Mouse (Mus musculus): ENCODE data around the gene Notch2. TPM values are rescaled to one million over a fixed set of nuclear protein-coding genes. Genes with fewer than 3 reads are reported as not detected.

Gene Notch2
- polyA plus RNA-seq, 1 experiment: 6.6 TPM

DNA sequence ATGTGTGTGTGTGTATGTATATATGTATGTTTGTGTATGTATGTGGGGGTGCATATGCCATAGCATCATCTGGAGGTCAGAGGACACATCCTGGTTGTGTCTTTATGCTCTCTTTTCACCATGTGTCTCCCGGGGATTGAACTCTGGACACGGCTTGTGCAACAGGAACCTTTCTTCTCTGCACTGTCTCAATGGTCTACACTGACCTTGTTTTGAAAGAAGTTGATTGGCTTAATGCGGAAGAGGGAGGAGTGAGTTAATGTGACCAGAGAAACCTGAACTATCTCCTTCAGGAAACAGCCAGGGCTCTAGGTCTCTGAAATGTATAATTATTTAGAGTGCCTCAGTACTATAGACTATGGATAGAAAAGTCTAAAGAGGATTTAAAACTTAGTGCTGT, 69.6 kb downstream of the Notch2 start:
- 75% methylated on average over 3 of the region's 3 CpGs for WGBS
- Histone ChIP-seq H3K4me1 (ENCODE audit: control insufficient read depth, insufficient read depth, insufficient read length, low read length) (peaks cover 10% of the 10 kb centered on the region), H3K4me3 (ENCODE audit: low read depth, low read length) (no peak overlapping the region), H3K36me3 (ENCODE audit: control insufficient read depth, insufficient read depth, low read length) (peaks cover 7% of the 10 kb centered on the region; the same call in 1 of the 2 replicates), H3K27me3 (ENCODE audit: control insufficient read depth, insufficient read depth, low read length) (no peaks in the 10 kb centered on the region), H3K27ac (ENCODE audit: insufficient read depth, low read depth, low read length) (no peak overlapping the region)
- TF ChIP-seq POLR2A (IDR thresholded peaks at IDR 0.05; ENCODE audit: low read depth, low read length) (no peak), CTCF (IDR thresholded peaks at IDR 0.05; ENCODE audit: extremely low read depth, insufficient read length, insufficient replicate concordance, low read depth, low read length) (no peak)

DNA sequence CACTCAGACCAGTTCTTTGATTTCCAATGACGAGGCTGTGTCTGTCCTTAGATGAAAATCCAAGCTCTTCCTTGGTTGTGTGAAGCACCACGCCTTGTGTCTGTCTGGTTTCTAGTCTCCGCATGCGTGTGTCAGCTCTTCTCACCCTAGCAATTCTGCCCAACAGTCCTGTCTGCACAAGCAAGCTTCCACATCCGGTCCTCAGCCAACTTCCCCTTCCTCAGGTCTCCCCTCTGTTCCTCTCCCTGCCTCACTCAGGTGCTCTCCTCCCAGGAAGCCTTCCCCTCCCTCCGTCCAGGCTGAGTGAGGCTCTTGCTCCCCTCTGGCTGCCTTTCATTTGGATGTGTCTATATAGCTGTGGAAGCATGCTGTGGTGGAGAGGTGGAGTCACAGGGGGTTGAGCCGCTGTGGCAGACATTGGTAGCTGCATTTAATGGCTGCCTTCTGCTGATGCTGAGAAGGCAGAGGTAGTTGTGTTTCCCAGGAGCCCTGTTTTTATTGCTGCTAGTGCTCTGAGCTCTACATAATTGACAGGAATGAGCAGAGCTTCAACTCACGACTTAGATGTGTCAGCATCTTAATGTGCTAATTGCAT, 70.8 kb downstream of the Notch2 start:
- no peaks in the 10 kb centered on the region for H3K27me3 ChIP-seq (ENCODE audit: control insufficient read depth, insufficient read depth, low read length)
- 79% methylated on average over 8 of the region's 8 CpGs for WGBS
- no peak for TF ChIP-seq CTCF (IDR thresholded peaks at IDR 0.05; ENCODE audit: extremely low read depth, insufficient read length, insufficient replicate concordance, low read depth, low read length)
- no peak for TF ChIP-seq POLR2A (IDR thresholded peaks at IDR 0.05; ENCODE audit: low read depth, low read length)

DNA sequence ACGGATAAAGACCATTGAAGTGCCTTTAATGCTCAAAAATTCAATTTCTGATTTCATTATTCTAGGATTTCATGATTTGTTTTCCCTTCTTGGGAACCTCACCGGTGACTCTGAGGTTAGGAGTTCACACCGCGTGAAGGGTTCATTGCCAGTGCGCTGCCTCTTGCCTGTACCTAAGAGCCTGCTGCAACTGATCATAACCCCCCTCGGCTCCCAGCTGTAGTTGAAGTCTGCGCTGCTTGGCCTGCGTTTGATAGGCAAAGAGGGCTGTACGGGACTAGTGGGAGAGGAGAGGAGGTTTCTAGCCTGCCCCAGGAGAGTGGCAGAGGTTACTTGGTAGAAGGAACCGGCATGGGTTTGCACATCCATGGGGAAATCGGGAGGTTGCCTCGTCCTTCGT, 71.5 kb downstream of the Notch2 start:
- Histone ChIP-seq H3K4me1 (ENCODE audit: control insufficient read depth, insufficient read depth, insufficient read length, low read length) (peaks cover 10% of the 10 kb centered on the region), H3K27ac (ENCODE audit: insufficient read depth, low read depth, low read length) (no peak overlapping the region), H3K36me3 (ENCODE audit: control insufficient read depth, insufficient read depth, low read length) (peaks cover 6% of the 10 kb centered on the region), H3K27me3 (ENCODE audit: control insufficient read depth, insufficient read depth, low read length) (no peaks in the 10 kb centered on the region), H3K4me3 (ENCODE audit: low read depth, low read length) (no peak overlapping the region)
- no peak for TF ChIP-seq CTCF (IDR thresholded peaks at IDR 0.05; ENCODE audit: extremely low read depth, insufficient read length, insufficient replicate concordance, low read depth, low read length)
- WGBS: 89% methylated on average over 13 of the region's 13 CpGs

More for the DNA sequence above, 70.8 kb downstream of the Notch2 start:
- peaks cover 10% of the 10 kb centered on the region for H3K4me1 ChIP-seq (ENCODE audit: control insufficient read depth, insufficient read depth, insufficient read length, low read length)
- peaks cover 6% of the 10 kb centered on the region for H3K36me3 ChIP-seq (ENCODE audit: control insufficient read depth, insufficient read depth, low read length)
- H3K27ac ChIP-seq (ENCODE audit: insufficient read depth, low read depth, low read length): no peak overlapping the region
- no peak overlapping the region for H3K4me3 ChIP-seq (ENCODE audit: low read depth, low read length)

DNA sequence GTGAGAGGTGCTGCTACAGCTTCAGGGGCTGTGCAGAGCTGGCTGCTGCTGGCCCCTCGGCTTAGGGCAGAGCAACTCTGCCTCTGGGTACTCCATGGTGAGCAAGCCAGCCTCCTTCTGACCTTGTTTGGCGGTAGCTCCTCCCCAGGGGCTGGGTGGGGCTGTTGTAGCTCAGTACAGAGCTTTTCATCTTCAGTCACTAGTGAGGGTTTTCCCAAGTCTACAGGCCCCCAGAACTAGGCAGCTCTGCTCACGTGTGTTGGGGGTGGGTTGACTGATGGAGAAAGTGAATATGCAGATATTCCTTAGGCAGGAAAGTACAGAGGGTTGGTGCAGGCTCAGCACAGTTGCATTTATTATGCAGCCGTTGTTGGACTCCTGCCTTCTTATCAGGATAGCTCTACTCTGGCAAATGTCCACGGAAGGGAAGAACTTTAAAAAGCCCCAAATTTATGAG, 72.5 kb downstream of the Notch2 start:
- no peak overlapping the region for H3K27ac ChIP-seq (ENCODE audit: insufficient read depth, low read depth, low read length)
- H3K27me3 ChIP-seq (ENCODE audit: control insufficient read depth, insufficient read depth, low read length): no peaks in the 10 kb centered on the region
- H3K36me3 ChIP-seq (ENCODE audit: control insufficient read depth, insufficient read depth, low read length): peaks cover 6% of the 10 kb centered on the region
- no peak for TF ChIP-seq CTCF (IDR thresholded peaks at IDR 0.05; ENCODE audit: extremely low read depth, insufficient read length, insufficient replicate concordance, low read depth, low read length)
- TF ChIP-seq POLR2A (IDR thresholded peaks at IDR 0.05; ENCODE audit: low read depth, low read length): no peak; the same call in 1 of the 2 replicates
- 14% methylated on average over 5 of the region's 5 CpGs for WGBS
- peaks cover 10% of the 10 kb centered on the region for H3K4me1 ChIP-seq (ENCODE audit: control insufficient read depth, insufficient read depth, insufficient read length, low read length)
- H3K4me3 ChIP-seq (ENCODE audit: low read depth, low read length): no peak overlapping the region

DNA sequence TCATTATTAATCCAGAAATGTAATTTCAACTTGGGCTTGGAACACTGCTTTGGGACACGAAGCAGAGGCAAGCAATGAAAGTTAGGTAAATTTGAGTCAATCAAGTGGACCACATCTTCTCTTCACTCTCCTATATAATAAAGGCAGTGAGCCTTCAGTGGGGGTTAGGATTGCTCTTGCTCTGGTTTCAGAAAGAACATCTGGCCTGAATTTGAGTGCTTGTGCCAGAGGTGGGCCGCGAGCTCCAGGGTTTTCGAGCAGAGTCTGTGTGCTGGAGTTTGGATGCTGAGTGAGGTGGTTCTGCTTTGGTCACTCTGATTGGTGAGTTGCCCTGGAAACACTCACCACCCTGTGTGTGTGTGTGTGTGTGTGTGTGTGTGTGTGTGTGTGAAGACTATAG, 73.1 kb downstream of the Notch2 start:
- TF ChIP-seq POLR2A (IDR thresholded peaks at IDR 0.05; ENCODE audit: low read depth, low read length) (no peak), CTCF (IDR thresholded peaks at IDR 0.05; ENCODE audit: extremely low read depth, insufficient read length, insufficient replicate concordance, low read depth, low read length) (no peak)
- peaks cover 10% of the 10 kb centered on the region for H3K4me1 ChIP-seq (ENCODE audit: control insufficient read depth, insufficient read depth, insufficient read length, low read length)
- WGBS: 72% methylated on average over 4 of the region's 4 CpGs
- H3K36me3 ChIP-seq (ENCODE audit: control insufficient read depth, insufficient read depth, low read length): peaks cover 6% of the 10 kb centered on the region
- no peak overlapping the region for H3K4me3 ChIP-seq (ENCODE audit: low read depth, low read length)
- 0 out of 2 replicates have a peak overlapping the region, but pooled peaks have one; percentile 8 for H3K27ac ChIP-seq (ENCODE audit: insufficient read depth, low read depth, low read length)
- H3K27me3 ChIP-seq (ENCODE audit: control insufficient read depth, insufficient read depth, low read length): no peaks in the 10 kb centered on the region

DNA sequence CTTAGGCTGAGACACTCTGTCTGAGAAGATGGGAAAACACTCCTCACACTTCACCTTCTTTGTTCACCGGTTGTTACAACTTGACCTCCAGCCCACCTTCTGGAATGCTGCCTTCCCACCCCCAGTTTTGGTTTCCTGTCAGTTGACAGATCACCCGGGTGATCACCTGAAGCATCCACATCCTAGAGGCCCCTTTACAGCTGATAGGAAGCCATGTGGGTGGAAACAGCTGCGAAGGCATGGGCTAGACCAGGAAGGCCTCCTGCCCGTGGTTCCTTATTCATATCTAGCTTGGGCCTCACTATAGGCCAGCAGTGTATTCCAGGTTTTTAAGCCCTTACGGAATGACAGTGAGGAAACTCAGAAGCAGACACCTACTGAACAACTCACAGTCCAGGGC, 73.5 kb downstream of the Notch2 start:
- H3K4me3 ChIP-seq (ENCODE audit: low read depth, low read length): no peak overlapping the region
- peaks cover 6% of the 10 kb centered on the region for H3K36me3 ChIP-seq (ENCODE audit: control insufficient read depth, insufficient read depth, low read length)
- WGBS: 70% methylated on average over 5 of the region's 5 CpGs
- H3K27me3 ChIP-seq (ENCODE audit: control insufficient read depth, insufficient read depth, low read length): no peaks in the 10 kb centered on the region
- peaks cover 10% of the 10 kb centered on the region for H3K4me1 ChIP-seq (ENCODE audit: control insufficient read depth, insufficient read depth, insufficient read length, low read length)
- no peak overlapping the region for H3K27ac ChIP-seq (ENCODE audit: insufficient read depth, low read depth, low read length)
- TF ChIP-seq POLR2A (IDR thresholded peaks at IDR 0.05; ENCODE audit: low read depth, low read length) (no peak), CTCF (IDR thresholded peaks at IDR 0.05; ENCODE audit: extremely low read depth, insufficient read length, insufficient replicate concordance, low read depth, low read length) (no peak)

DNA sequence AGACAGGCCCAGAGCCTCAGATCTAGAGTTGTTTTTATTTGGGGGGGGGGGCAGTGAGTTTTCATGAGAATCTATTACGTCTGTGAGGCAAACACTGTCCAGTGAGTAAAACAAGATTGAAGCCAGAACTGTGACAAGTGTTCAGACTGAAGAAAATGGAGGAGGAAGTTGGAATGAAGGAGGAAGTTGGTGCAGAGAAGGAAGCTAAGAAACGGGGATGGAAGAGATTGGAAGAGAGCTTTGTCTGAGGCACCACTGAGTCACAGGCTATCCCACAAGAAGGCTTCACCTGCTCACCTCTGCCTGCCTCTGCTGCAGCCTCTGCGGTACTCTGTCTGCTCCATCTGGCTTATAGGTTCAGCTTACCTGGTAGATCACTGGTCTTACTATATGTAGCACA, 74.2 kb downstream of the Notch2 start:
- H3K27me3 ChIP-seq (ENCODE audit: control insufficient read depth, insufficient read depth, low read length): no peaks in the 10 kb centered on the region
- no peak overlapping the region for H3K27ac ChIP-seq (ENCODE audit: insufficient read depth, low read depth, low read length)
- WGBS: 85% methylated on average over 3 of the region's 3 CpGs
- peaks cover 4% of the 10 kb centered on the region for H3K36me3 ChIP-seq (ENCODE audit: control insufficient read depth, insufficient read depth, low read length)
- peaks cover 10% of the 10 kb centered on the region for H3K4me1 ChIP-seq (ENCODE audit: control insufficient read depth, insufficient read depth, insufficient read length, low read length)
- H3K4me3 ChIP-seq (ENCODE audit: low read depth, low read length): no peak overlapping the region
- TF ChIP-seq CTCF (IDR thresholded peaks at IDR 0.05; ENCODE audit: extremely low read depth, insufficient read length, insufficient replicate concordance, low read depth, low read length) (no peak), POLR2A (IDR thresholded peaks at IDR 0.05; ENCODE audit: low read depth, low read length) (no peak)
